Mouse (Mus musculus): ENCODE results near the gene Trafd1.
A peak's percentile ranks its signal among the peaks of the same experiment; 100 is the strongest.

Trafd1 gene

DNA sequence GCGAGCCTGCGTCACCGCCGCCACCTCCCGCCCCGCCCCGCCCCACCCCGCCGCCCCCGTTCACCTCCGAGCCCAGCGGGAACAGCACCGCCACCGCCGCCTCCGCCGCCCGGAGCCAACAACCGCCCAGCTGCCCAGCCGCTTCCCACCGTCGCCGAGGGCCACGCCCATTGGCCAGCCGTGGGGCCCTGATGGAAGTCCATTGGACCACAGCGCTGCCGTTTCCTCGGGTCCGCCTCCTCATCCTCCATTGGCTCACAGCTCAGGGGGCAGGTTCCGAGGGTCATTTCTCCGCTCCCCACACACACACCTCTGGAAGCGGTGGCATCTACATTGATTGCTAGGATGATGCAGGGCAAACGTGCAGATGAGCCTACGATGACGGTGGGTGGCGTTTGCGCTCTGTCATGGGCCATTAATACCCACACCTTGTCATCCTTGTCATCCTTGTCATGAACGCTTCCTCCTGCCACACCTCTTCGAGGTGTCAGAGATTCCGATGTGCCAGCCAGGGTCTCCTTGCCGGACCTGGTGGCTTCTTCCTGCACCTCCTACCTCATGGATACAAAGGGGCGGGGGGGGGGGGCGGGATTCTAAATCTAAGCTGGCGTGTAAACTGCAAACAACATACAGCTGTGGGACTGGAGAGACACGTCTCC, at the start of gene Trafd1:
Trafd1 (minus strand) TSS at position 172 of the 659 bp plus-strand sequence.
- peak; percentile 89 for DNase-seq (ENCODE audit: low read depth)

DNA sequence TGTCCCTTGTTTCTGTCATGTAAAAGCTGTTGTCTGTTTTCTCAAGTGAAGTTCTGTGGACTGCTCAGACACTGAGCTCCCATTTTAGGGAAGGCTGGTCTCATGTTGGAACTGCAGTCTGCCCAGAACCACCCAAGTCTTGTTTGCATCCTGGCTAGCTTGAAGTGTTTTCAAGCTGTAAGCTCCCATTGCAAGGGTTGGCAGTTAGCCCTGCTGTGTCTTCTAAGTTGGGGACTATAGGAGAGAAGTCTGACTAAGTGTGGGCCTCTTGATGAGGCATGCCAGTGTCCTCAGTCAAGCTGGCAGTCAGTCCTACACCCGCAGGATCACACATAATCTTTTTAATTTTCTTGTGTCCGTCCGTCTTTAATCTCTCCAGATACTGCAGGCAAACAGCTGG, 43.5 kb upstream of the Trafd1 start:
- no peak for DNase-seq (ENCODE audit: low read depth)

DNA sequence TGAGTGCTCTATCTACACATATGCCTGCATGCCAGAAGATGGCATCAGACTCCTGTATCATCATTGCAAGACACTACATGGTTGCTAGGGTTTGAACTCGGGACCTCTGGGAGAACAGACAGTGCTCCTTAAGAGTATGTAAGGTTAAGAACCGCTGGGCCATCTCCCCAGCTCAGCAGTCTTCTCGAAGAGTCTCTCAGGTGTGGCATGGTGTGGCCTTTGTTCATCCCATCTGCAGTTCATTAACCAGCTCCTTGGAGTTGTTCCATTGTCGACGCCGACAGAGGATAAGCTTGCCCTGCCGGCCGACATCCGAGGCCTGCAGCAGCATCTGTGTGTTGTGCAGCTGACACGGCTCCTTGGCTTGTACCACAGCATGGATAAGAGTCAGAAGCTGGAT, 37.9 kb upstream of the Trafd1 start:
- no peak for DNase-seq (ENCODE audit: low read depth)

DNA sequence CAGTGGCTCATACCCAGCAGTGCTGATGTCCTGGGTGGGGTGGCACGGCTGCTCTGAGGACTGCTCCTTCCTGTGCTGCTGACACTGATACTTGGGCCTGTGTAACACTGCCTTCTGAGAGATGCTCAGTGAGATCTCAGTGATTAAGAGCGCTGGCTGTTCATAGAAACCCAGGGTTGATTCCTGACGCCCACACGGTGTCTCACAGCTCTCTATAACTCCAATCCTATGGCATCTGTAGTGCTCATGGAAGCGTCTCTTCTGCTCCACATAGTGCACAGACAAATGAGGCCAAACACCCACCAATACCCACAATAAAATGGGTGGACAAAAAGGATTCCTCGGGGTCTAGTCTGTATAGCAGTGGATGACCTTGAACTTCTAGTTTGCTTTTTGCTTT, 37.4 kb upstream of the Trafd1 start:
- DNase-seq (ENCODE audit: low read depth), result no peak

DNA sequence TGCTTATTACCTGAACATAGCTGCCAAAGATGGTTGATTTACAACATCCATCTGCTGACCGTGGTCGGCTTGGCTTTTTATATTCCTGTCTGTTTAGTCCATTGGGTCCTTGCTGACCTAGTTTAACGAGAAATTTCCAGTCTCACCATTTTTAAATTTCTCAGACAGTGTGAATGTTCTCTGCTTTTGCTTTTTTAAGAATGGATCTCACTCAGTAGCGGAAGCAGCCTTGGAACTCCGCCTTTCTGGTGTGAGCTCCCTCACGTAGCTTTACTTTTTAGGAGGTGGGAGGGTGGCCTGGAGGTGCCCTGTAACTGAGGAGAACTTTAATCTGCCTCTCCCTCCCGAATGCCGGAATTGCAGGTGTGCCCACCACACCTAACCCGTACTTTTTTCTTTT, 35.3 kb upstream of the Trafd1 start:
- no peak for DNase-seq (ENCODE audit: low read depth)

DNA sequence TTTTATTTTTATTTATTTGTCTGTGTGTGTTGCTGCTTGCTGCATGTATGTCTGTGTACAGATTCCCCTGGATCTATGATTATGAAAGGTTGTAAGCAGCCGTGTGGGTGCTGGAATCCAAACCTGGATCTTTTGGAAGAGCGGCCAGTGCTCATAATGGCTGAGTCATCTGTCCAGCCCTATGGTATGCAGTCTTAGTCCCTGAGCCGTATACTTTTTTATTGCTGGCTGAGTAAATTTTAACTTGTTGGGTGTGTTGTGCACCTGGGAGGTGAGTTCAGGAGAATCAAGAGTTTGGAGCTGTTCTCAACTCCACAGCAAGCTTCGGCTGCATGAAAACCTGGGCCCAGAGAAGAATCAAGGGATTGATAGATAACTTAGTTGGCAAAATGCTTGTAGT, 25.5 kb upstream of the Trafd1 start:
- DNase-seq (ENCODE audit: low read depth), result no peak

DNA sequence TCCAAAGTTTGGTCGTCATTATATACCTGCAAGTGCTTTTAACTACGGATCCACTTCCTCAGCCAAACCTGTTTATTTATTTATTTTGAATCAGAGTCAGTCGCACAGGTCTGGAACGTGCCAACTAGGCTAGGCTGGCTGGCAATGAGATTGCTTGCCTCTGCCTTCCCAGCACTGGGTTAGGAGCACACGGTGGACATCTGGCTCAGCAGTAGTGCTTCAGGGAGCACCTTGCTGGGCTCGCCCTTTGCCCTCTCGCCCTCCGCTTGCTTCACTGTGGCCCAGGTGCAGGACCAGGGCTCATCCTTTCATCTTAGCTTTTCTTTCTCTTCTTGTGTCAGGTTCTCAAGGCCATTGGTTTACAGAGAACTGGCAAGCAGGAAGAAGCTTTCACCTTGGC, 22.4 kb upstream of the Trafd1 start:
- DNase-seq (ENCODE audit: low read depth), result no peak

DNA sequence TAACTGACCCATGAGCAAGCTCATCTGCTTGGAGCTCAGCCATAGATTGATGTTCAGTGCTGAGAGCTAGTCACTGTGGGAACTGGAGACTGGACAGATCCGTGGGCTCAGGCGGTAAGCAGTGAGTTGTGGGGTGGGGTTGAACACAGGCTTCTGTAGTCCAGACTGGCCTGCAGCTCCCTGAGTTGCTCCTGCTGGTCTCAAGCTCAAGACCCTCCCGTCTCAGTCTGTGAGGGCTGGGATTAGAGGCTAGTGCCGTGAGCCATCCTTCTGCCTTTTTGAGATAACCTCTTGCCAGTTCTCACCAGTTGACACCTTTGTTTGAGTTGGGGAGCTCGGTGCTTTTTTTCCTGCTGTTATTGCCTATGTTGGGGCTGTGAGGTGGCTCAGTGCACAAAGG, 15.4 kb upstream of the Trafd1 start:
- no peak for DNase-seq (ENCODE audit: low read depth)

DNA sequence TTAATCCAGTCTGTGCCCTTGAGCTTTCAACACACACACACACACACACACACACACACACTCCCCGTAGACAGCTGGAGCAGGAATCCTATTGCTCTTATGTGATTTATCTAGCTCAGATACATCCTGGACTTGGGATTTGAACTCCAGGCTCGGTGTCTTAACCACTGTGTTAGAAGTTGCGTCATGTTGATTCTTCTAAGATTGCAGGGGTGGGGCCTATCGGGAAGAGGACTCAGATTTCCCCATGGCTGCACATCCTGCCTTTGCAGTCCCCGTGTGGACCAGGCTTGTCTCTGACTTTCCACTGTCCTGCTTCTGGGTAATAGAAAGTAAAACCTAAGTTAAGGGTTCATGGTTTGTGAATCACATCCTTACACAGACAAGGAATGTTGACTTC, 14.6 kb upstream of the Trafd1 start:
- DNase-seq (ENCODE audit: low read depth), result no peak

DNA sequence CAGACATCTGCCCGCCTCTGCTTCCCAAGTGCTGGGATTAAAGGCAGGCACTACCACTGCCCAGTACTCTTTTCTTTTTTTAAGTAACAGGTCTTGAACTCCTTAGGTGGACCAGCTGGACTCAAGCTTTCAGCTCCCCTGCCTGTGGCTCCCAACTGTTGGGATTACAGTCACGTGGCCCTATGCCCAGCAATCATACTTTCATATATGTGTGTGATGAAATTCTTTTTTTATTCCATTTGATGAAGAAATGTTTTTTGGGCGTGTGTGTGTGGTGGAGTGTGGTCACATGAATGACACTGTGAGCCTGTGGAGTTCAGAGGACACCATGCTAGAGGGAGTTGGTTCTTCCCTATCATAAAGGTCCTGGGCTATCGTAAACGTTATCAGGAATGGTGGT, 14.1 kb upstream of the Trafd1 start:
- DNase-seq (ENCODE audit: low read depth), result no peak

DNA sequence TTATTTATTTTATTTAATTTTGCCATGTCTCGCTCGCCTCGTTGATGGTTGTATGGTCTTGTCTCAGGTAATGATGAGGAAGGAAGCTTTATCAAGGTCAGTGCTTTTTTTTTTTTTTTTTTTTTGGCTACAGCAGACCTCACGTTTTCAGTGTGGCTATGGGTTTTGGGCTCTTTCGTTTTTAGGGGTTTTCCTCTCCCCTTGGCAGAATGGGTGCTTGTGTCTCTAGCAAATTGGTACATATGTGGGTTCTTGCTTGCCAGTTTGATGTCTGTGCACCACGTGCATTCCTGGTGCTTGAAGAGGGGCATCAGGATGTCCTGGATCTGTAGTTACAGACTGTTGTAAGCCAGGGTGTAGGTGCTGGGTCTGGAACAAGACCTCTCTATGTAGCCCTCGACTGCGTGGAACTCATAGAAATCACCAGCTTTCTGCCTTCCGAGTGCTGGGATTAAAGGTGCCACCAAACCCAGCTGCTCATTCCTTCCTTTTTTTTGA, 13.6 kb upstream of the Trafd1 start:
- no peak for DNase-seq (ENCODE audit: low read depth)

DNA sequence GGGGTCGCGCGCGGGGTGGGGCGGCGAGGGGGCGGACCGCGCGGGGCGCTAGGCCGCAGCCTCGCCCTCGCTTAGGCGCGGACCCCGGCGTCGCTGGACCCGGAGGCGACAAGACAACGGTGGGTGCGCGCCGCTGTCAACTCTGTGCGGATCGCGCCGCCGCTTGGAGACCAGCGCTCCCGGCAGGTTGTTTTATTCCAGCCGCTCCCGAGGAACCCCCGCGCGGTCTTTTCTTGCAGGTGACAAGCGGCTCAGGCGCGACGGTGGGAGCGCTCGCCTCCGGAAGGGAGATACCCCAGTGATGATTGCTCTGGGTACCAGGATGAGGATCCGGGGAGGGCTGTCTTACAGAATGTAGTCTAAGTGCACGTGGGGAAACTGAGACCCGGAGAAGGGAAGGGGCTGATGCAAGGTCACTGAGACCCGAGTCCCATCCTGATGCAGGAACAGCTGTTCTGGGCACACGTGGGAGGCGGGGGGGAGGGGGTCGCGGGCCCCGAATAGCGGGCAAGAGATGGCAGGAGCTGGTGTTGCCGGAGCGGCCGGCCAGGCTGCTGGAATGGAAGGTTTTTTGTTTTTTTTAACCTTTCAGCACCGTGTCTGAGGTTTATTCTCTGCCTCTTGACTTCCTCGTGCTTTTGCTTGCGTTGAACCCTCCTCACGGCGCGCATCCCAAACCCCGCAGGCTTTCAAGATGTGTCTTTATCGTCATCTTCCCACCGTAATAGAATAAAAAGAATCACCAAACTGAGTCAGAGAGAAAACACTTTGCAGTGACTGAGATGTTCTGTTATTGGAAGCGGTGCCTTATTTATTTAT, 12.9 kb upstream of the Trafd1 start:
- no peak for DNase-seq (ENCODE audit: low read depth)

DNA sequence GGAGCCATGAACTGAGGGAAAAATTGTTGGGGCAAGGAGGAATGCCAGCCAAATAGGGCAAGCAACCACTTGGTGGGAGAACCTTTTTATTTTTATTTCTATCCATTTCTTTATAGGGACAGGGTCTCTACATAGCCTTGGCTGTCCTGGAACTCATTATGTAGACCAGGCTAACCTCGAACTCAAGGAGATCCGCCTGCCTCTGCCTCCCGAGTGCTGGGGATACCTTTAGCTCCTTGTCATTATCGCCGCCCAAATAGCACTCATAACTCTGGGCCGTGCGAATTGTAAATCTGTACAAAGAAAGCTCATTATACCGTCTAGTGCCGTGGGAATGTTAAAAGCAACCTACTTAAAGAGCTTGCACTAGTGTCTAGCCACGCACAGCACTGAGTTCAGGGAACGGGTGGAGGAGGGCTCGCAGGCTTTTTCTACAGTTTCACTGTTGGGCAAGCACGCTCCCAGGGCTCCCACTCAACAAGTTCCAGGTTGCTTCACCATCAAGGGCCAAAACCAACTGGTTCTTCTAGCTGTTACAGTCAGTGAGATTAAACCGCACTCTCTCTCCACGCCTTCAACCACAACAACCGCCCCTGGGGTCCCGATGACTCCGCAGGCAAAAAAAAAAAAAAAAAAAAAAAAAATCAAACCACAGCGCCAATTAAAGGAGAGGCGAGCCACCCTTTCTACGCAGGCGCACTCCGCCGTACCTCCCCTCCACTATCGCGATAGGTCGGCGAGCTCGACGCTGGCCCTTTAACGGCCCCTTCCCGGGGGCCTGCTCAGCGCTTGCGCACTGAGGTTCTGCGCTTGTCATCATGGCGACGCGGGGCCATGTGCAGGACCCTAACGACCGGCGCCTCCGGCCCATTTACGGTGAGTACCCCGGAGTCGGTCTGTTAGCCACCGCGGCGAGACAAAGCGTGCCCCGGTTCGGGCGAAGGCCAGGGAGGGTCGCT, 12.0 kb upstream of the Trafd1 start, which contains the start of gene Naa25:
Naa25 (plus strand) TSS at position 750 of the 959 bp plus-strand sequence.
- peak; percentile 97 for DNase-seq (ENCODE audit: low read depth)

DNA sequence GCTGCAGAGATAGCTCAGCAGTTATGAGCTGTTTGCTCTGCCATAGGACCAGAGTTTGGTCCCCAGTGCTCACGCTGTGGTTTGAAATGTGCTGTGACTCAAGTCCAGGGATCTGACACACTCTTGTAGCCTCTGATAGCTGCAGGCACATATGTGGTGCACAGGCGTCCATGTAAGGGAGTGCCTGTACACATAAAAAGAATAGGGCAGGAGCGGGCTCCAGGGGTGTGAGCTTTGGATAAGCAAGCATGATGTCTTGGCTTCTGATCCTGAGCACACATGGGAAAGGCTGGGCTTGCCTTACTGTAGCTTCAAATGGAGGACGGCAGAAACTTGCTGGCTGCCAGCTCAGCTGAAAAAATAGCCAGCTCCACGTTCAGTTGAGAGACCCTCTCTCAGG, 10.2 kb upstream of the Trafd1 start:
- no peak for DNase-seq (ENCODE audit: low read depth)

DNA sequence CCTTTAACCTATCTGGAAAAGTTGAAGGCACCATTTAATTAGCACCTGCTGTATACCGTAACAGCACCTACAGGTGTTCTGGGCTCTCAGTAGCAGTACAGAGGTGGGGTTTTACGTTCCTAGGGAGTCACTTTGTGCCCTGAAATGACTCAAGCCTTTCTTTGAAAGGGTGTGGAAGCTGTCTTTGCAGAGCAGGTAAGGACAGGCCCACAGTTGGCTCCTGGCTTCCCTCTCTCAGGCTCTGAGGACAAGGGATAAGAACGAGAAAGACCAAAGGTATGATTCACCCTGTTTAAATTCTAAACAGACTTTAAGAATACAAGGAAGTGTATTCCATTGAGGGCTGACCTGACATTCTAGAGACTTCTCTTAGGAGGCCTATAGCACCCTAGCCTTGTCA, 8.0 kb upstream of the Trafd1 start:
- no peak for DNase-seq (ENCODE audit: low read depth)

DNA sequence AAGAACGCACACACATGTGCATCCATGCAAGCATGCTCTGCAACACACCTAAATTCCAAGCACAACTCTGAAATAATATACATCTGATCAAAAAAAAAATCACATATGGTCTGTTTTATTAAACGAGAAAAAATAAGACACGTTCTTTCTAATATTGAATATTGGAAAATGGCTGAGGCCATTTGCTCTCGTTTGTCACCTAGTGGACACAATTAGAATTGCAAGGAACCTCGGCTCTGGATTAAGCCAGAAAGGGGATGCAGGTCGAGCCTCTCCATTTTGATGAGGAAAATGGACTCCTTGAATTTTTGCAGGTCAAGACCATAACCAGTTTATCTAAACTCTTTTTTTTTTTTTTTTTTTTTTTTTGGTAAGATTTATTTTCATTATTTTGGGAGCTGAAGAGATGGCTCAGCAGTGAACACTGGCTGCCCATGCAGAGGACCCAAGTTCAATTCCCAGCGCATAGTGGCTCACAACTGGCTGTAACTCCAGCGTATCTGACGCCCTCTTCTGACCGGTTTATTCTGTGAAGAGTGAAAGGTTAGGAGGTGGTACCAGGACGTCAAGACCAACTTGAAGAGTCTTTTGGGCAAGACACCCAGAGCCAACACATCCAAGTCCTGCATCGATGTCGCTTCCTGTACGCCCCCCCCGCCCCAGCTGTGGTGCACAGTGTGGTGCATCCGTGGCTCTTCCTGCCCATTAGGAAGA, 7.4 kb upstream of the Trafd1 start:
- DNase-seq (ENCODE audit: low read depth), result peak; percentile 38

DNA sequence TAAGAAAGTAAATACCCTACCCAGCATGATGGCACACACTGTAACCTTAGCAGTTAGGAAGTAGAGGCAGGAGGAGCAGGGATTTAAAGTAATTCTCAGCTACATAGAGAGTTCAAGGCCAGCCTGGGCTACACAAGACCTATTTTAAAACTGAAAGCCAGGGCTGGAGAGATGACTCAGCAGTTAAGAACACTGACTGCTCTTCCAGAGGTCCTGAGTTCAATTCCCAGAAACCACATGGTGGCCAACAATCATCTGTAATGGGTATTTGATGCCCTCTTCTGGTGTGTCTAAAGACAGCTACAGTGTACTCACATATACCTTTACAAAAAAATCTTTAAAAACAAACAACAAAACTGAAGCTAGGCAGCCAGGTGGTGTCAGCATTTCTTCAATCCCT, 4.3 kb upstream of the Trafd1 start:
- no peak for DNase-seq (ENCODE audit: low read depth)

DNA sequence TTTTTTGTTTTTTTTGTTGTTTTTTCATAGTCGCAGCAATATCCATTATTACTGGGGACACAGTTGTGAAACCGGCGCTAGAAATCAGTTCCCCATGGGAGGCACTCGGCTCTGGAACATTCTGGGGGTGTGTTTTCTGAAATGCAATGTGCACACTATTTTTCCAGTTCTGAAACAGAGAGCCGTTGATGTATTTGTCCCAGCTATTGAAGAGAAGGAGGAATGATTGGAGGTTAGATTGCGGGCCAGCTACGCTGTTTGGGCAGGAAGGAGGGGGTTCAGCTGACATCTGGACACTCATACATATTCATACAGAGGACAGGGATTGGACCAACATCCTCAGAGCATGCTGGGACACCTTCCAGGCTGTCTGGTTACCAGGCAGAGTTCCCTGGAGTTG, 3.7 kb upstream of the Trafd1 start:
- no peak for DNase-seq (ENCODE audit: low read depth)

DNA sequence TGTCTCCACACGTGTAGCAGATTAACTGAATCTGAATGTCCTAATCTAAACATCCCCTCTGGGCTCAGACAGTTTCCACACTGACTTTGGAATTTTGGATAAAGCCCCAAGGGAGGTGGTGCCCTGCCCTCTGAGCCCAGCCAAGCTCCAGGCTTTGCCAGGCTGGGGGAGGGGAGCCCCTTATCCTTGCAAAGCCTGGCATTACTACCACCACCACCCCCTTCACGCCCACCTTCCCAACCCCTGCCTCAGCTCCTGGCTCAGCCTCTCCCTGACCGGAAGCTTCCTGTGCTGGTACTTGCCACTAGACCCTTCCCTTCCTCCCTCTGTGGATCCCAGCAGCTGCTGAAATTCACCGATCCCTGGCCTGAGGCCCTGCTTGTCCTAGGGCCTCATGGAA, 1.7 kb upstream of the Trafd1 start:
- DNase-seq (ENCODE audit: low read depth), result no peak

DNA sequence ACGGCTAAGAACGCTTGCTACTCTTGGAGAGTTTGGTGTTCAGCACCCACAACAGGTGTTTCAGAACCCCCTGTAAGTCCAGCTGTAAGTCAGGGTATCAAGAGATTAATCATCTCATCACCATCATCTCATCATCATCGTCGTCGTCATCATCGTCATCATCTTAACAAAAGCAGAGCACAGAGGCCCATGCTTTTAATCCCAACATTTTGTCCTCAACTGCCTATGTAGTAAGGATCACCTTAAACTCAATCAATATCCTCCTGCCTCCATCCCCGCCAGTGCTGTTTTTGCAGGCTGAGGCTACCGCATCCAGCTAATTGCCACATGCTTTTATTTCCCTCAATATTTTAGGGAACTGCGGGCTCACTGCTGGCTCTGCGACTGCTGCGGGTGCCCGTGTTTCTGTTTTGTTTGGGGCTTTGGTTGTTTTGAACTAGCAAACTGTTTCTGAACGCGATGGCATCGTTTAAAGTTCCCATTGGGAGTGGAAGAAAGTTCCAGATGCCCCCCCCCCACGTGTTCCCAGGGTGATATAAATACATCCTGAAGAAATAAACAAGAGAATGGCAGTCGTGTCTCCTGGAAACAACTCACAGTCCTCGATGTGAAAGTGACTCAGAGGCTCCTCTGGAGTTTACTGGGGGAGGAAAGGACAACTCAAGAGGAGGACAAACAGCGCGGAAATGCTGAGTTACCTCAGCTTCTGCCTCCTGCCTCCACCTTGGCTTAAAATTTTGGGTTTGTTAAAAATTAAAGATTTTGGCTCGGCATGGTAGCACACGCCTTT, 883 bp upstream of the Trafd1 start:
- DNase-seq (ENCODE audit: low read depth), result no peak

Measured in c-Kit-positive CD71-negative TER-119-negative erythroid progenitor cells, embryonic 14.5 days (primary cell).